Mouse (Mus musculus) erythroblast, embryonic 14.5 days (primary cell): ENCODE measurements around the gene Lcn11.

Source experiments
- GATA1 ChIP-seq: IDR thresholded peaks from 2 replicates; pipeline ENCODE4 v1.6.1; 2012; ENCODE audit warnings: low read length, inconsistent platforms, mixed read lengths
- TAL1 ChIP-seq: IDR thresholded peaks from 3 replicates; pipeline ENCODE4 v1.6.1; 2012; ENCODE audit warnings: low read length, inconsistent platforms, mixed read lengths

DNA sequence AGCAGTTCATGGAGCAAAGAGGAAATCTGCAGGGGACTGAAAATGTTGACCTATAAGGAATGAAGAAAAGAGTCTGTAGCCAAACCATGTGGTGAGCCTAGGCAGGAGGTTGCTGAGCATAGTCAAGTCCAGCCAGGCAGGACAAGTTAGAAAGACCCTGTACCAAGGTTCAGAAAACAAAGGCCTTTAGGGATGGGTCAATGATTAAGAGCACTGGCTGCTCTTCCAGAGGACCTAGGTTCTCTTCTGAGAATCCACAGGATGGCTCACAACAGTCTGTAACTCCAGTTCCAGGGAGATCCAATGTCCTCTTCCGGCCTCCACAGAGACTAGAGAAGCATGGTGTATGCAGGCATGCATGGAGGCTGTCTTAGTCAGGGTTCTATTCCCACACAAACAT, 22.6 kb upstream of the Lcn11 start:
- TF ChIP-seq GATA1 (no peak), TAL1 (no peak)
